Mouse (Mus musculus) neural tube, postnatal 0 days (tissue): ENCODE measurements around the gene Pgd. TPM values are rescaled to one million over a fixed set of nuclear protein-coding genes. Genes with fewer than 3 reads are reported as not detected.

ENCODE experiments used
- polyA plus RNA-seq: library from polyadenylated mRNA; unstranded; fragments of >200 nt; fragmentation: Nextera tagmentation; extraction: Ambion mirVana; gene quantifications from 2 replicates; pipeline ENCODE4 v1.2.1, GENCODE M21; 2015

Pgd gene
- polyA plus RNA-seq: 93.4 and 95.2 TPM in 2 replicates

DNA sequence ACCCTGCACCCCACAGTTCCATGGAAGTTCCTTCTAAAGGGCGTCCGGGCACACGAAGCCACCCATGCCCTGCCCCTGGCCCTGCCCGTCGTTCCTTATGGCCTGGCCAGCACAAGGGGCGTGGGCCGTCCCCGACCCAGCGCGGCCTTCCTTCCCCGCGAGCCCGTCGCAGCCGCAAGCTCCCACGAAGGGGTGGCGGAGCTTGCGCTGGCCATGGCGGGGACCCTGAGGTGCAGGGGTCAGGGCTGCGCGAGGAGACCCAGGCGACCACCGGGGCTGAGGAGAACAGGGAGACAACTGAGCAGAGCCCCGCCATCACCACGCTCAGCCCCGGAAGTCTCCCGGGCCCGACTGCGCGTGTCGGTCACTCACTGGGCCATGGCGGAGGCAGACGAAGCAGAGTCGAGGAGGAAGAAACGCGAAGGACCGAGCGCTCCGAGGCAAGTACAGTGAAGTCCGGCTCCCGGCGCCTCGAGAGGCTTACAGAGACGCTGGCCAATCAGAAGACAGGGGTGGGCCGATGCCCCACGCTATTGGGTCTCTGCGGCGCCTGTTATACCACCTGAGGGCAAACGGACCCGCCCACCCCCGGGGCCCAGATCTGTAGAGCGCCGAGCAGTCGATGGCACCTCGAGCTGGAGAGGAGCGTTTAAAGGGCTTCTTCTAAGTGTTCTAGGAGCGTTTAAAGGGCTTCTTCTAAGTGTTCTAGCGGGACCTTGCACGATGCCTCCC is at the start of gene Pgd:
TSS of gene Pgd (minus strand) at position 557 of the 732 bp plus-strand sequence.

DNA sequence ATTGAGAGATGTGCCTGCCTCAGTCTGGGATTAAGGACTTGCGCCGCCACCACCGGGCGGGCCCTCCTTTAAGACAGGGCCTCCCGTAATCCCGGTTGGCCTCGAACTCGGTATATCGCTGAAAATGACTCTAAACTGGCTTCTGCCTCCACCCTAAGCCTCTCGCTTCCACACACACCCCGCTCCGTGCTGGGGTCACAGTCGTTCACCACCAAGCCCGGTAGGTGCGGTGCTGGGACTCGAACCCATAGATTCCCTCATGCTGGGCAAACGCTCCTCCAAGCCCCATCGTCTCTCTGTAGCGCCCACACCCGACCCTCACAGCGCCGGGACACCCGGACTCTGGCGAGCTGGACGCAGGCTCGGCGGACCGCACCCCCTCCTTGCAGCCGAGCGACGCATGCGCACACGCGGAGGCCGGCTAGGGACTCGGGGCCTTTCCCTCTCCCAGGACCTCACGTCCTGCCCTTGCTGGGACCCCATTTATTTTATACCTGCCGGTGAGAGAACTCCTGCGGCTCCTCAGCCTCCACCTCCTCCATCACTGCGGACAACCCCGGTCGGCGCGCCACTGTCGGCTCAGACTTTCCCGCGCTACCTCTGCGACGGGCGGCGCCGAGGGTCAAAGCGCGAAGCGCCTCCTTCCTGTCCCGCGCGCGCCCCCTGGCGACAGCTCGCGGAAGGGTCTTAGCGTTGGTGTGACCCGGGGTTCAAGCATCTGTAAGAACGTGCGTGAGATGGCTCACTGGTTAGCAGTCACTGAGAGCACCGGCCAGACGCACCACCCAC is 29.4 kb downstream of the Pgd start, which contains the start of gene Cenps:
TSS of gene Cenps (minus strand) at position 648 of the 789 bp plus-strand sequence.

GRCm38 (mm10) chr4:149126663-149127062 is 39.9 kb downstream of the Pgd start, which contains the start of gene Cort:
Cort (minus strand) TSS chr4:149126763.

DNA sequence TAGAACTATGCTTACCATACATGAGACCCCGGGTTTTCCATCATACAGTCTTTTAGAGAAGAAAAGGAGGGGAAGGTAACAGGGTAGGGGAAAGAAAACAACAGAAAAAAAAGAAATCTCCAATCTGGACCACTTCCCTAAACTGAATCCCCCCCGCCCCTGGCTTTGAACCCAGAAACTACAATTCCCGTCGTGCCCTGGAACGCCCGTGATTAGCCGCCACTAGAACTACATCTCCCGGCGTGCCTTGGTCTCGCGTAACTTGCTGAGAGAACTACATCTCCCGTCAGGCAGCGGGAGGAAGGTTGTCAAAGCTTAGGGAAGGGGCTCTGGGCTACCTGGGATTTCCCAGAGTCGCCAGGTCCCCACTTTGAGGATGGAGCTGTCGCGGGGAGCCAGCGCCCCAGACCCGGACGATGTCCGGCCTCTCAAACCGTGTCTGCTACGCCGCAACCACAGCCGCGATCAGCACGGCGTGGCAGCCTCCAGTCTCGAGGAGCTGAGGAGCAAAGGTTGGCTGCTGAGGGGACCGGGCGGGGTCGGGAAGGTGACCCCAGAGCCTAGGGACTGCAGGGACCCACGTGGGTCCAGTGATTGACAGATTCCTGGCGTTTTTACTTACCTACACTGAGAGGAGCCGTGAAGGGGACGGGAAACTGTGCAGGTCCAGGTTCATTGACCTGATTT is 62.6 kb downstream of the Pgd start, which contains the start of gene Dffa:
TSS of gene Dffa (plus strand) at position 272 of the 687 bp plus-strand sequence.

Other genes with a start within 250 kb of the Pgd start
- 55.4 and 61.6 TPM in 2 replicates for gene Pex14, start 66.9 kb downstream of the Pgd start, polyA plus RNA-seq
- 28.6 and 29.1 TPM in 2 replicates for gene Dffa, start 62.6 kb downstream of the Pgd start, polyA plus RNA-seq
- 0.73 and 0.88 TPM in 2 replicates for gene Cort, start 40.0 kb downstream of the Pgd start, polyA plus RNA-seq
- gene Cenps, start 29.1 kb downstream of the Pgd start, polyA plus RNA-seq: 13.1 and 13.6 TPM in 2 replicates
- gene Kif1b, start 140.9 kb upstream of the Pgd start, polyA plus RNA-seq: 195 and 208 TPM in 2 replicates